Mouse (Mus musculus) limb, embryonic 13.5 days (tissue): ENCODE data around the gene Cbfa2t3. TPM values are rescaled to one million over a fixed set of nuclear protein-coding genes. Genes with fewer than 3 reads are reported as not detected.

Source experiments
- ATAC-seq: fragments of 200-750 bp; cut with Nextera tagmentation; 2 replicates; pipeline ENCODE4 v1.8.0; 2017; ENCODE audit warnings: low read depth, moderate number of reproducible peaks, moderate TSS enrichment; ENCODE audit not compliant: low FRiP score
- H3K27ac ChIP-seq: fragments of 300-500 bp; sonication (generic); 2 replicates; pipeline ENCODE4 v1.5.1; 2015; ENCODE audit warnings: inconsistent platforms, mild to moderate bottlenecking, moderate library complexity
- H3K27me3 ChIP-seq: fragments of 300-500 bp; sonication (generic); 2 replicates; pipeline ENCODE4 v1.6.1; 2015; ENCODE audit warnings: mild to moderate bottlenecking, inconsistent platforms
- H3K36me3 ChIP-seq: fragments of 300-500 bp; sonication (generic); 2 replicates; pipeline ENCODE4 v1.6.1; 2015; ENCODE audit warnings: inconsistent platforms, mild to moderate bottlenecking, moderate library complexity
- H3K4me1 ChIP-seq: fragments of 300-500 bp; sonication (generic); 2 replicates; pipeline ENCODE4 v1.6.1; 2015; ENCODE audit warnings: inconsistent platforms
- H3K4me2 ChIP-seq: fragments of 300-500 bp; sonication (generic); replicated peaks from 2 replicates; pipeline ENCODE4 v1.6.1; 2015; ENCODE audit warnings: inconsistent platforms, mild to moderate bottlenecking, moderate library complexity
- H3K4me3 ChIP-seq: fragments of 300-500 bp; sonication (generic); 2 replicates; pipeline ENCODE4 v1.5.1; 2015; ENCODE audit warnings: moderate library complexity, mild to moderate bottlenecking, inconsistent platforms
- H3K9ac ChIP-seq: fragments of 300-500 bp; sonication (generic); 2 replicates; pipeline ENCODE4 v1.6.1; 2015; ENCODE audit warnings: mild to moderate bottlenecking, inconsistent platforms
- H3K9me3 ChIP-seq: fragments of 300-500 bp; sonication (generic); 2 replicates; pipeline ENCODE4 v1.6.1; 2016; ENCODE audit warnings: inconsistent platforms
- WGBS: fragments of 180-500 bp; shearing (Covaris S2); methylation state at CpG from one replicate; pipeline ENCODE4 v1.1.7; 2015; 5-methylcytosine and 5-hydroxymethylcytosine counted together
- polyA plus RNA-seq: library from polyadenylated mRNA; unstranded; fragments of >200 nt; fragmentation: Nextera tagmentation; extraction: Ambion mirVana; gene quantifications from 2 replicates; pipeline ENCODE4 v1.2.1, GENCODE M21; 2015

The Cbfa2t3 gene
- polyA plus RNA-seq, 1 experiment from 2014 or later: 4.3 TPM

DNA sequence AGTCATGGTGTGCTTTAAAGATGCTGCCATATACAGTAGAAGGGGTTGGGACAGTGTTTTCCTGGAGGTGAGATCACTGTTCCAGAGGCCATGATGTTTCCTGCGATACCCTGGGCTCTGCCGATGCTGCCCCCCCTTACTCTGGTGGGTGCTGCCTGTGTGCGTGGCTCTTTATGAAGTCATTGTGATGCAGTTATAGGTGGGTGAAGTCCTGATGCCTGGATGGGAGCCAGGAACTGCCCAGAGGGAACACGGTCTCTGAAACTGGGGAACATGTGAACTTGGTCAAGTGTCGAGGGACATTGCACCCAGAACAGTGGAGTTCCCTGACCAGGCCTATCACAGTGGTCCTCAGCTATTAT is 14.2 kb upstream of the Cbfa2t3 start:
- Histone ChIP-seq H3K4me1 (peaks cover 14% of the 10 kb centered on the region; the same call in 1 of the 2 replicates), H3K36me3 (no peaks in the 10 kb centered on the region), H3K27ac (no peak overlapping the region), H3K4me3 (no peak overlapping the region), H3K9me3 (no peaks in the 10 kb centered on the region), H3K27me3 (peaks cover 9% of the 10 kb centered on the region; the same call in 1 of the 2 replicates), H3K9ac (no peak overlapping the region), H3K4me2 (no peak overlapping the region)
- WGBS: 93% methylated on average over 5 of the region's 5 CpGs
- ATAC-seq: no peak

DNA sequence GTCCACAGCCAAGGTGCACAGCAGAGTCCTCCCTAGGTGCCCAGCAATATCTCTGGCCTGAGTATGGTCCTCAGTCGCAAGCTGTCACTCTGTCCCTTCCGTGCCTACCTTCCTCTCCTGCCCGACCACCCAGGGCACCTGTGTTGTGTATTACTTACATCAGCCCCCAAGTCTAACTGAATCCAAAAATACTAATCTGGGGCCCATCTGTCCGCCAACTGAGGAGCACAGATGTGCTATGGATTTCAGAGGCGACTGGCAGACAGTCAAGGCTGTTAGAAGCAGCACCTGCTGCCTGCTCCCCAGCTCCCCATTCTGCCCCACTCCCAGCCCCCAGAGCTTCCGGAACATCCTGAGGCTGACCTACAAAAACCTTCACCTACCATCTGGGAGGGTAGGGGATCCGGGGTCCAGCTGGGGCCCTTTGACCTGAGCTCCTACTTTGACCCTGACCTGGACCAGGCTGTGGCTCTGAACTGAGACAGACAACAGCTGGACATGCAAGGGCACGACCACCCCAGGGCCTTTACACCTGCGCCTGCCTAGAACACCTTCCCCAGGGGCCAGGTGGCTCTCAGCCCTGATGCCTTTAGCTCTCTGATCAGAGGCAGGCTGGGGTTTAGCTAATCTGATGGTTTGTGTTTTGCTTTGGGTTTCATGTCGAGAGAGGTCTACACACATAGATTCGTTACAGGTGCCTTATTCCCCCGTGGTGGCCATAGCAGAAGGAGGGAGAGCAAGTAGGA is 13.7 kb upstream of the Cbfa2t3 start:
- Histone ChIP-seq H3K4me1 (peaks cover 14% of the 10 kb centered on the region; the same call in 1 of the 2 replicates), H3K27ac (no peak overlapping the region), H3K9ac (no peak overlapping the region), H3K4me3 (no peak overlapping the region), H3K4me2 (no peak overlapping the region), H3K9me3 (no peaks in the 10 kb centered on the region), H3K27me3 (peaks cover 11% of the 10 kb centered on the region; the same call in 1 of the 2 replicates), H3K36me3 (no peaks in the 10 kb centered on the region)
- 72% methylated on average over 12 of the region's 12 CpGs for WGBS
- no peak for ATAC-seq

DNA sequence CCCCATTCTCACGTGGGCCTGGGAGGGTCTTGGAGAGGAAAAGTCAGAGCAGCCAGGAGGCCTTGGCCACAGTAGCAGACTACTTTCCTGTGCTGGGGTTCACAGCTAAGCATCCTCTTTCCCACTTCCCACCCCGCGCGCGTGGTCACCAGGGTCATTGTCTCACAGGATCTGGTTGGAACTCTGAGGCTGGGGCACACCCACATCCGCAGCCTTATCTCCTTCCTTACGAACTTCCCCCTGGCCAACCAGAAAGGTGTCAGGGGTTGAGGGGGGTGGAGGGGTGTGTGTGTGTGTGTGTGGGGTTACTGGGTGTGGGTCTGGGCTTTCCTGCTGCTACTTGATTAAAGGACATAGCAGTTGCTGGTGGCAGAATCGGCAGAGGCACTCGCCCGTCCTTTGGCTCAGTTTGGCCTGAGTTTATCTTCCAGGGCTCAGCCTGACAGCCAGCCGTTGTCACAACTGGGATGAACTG is 13.0 kb upstream of the Cbfa2t3 start:
- Histone ChIP-seq H3K4me2 (no peak overlapping the region), H3K4me1 (peaks cover 14% of the 10 kb centered on the region; the same call in 1 of the 2 replicates), H3K9ac (no peak overlapping the region), H3K36me3 (no peaks in the 10 kb centered on the region), H3K4me3 (no peak overlapping the region), H3K27me3 (peaks cover 13% of the 10 kb centered on the region), H3K9me3 (no peaks in the 10 kb centered on the region), H3K27ac (no peak overlapping the region)
- ATAC-seq: no peak
- WGBS: 74% methylated on average over 11 of the region's 11 CpGs

DNA sequence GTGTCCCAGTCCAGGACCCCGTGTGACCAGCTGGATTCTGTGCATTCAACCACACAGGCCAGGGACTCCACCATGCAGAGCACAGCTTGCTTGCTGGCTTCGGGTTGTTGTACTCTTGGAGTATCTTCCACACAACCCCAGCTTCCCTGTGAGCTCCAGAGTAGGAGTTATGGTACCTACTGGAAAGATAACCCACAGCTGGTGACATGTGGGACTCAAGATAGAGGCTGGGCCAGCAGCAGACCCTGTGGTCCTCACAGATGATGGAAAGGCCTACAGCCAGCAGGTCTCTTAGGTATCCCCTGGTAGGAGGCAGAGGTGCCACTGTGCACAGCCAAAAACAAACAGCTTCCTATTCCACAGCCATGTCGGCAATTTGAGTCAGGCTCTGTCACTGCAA is 12.6 kb upstream of the Cbfa2t3 start:
- H3K9me3 ChIP-seq: no peaks in the 10 kb centered on the region

DNA sequence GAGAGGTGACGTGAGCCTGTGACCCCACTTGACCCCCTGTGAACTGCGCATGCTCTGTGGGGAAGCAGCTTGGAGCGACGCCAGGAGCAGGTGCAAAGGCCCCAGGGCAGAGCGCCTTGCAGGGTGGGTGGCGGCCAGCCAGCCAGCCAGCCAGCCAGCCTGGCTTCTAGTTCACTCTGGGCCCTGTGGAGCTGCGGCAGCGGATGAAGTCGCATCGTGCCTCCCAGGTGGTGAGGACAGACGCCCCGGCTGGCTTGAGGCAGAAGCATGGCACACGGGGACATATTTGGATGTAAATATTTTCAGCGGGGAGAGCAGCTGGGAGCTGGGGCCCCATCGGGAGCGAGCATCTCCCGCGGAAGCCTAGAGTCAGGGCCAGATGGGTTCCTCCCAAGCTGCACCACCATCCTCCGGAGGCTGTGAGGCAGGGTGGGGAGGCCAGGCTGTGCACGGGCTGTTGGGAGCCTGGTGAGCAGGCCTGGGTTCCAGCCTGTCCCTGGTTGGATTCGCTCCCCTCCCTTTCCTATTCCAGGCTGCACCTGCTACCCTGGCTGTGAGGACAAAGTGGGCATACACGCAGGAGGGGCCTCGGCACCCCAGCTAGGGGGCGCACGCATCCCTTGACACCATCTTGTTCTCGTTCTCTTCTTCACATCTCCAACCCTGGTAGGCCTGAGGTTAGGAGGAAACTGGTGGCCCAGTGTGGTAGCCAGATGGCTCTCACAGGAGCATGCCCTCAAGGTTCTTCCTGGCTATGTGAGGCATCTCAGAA is 10.6 kb upstream of the Cbfa2t3 start:
- ATAC-seq: no peak
- no peak overlapping the region for H3K27ac ChIP-seq
- no peak overlapping the region for H3K4me3 ChIP-seq
- no peaks in the 10 kb centered on the region for H3K9me3 ChIP-seq
- WGBS: 39% methylated on average over 26 of the region's 26 CpGs
- H3K27me3 ChIP-seq: peaks cover 16% of the 10 kb centered on the region
- no peak overlapping the region for H3K4me2 ChIP-seq
- H3K9ac ChIP-seq: no peak overlapping the region
- no peaks in the 10 kb centered on the region for H3K36me3 ChIP-seq
- peaks cover 14% of the 10 kb centered on the region; the same call in 1 of the 2 replicates for H3K4me1 ChIP-seq

More for the DNA sequence above, 12.6 kb upstream of the Cbfa2t3 start:
- no peak overlapping the region for H3K9ac ChIP-seq
- peaks cover 14% of the 10 kb centered on the region; the same call in 1 of the 2 replicates for H3K4me1 ChIP-seq
- H3K4me2 ChIP-seq: no peak overlapping the region
- no peak overlapping the region for H3K27ac ChIP-seq
- no peak overlapping the region for H3K4me3 ChIP-seq
- ATAC-seq: no peak
- no peaks in the 10 kb centered on the region for H3K36me3 ChIP-seq
- 76% methylated on average over 3 of the region's 3 CpGs for WGBS
- peaks cover 16% of the 10 kb centered on the region for H3K27me3 ChIP-seq

DNA sequence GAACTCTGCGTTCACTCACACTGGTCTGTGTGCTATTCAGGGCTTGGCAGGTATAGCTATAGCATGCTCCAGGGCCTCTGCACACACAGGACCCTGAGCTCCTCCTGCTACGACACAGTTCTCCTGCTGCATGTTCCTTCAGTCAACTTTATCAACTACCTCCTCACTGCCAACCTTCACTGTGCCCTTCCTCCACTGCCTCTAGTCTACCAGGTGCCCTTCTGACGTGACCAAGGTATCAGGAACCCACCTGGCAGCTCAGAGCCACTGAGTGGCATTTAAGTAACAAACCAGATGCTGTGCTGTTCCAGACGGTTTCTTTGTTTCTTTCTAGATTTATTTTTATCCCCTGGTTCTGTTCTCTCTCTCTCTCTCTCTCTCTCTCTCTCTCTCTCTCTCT is 8.3 kb upstream of the Cbfa2t3 start:
- Histone ChIP-seq H3K36me3 (no peaks in the 10 kb centered on the region), H3K9ac (no peak overlapping the region), H3K27ac (no peak overlapping the region), H3K4me3 (no peak overlapping the region), H3K9me3 (no peaks in the 10 kb centered on the region), H3K27me3 (peaks cover 16% of the 10 kb centered on the region), H3K4me2 (no peak overlapping the region), H3K4me1 (peaks cover 16% of the 10 kb centered on the region; the same call in 1 of the 2 replicates)
- no peak for ATAC-seq
- WGBS: 52% methylated on average over 4 of the region's 4 CpGs

DNA sequence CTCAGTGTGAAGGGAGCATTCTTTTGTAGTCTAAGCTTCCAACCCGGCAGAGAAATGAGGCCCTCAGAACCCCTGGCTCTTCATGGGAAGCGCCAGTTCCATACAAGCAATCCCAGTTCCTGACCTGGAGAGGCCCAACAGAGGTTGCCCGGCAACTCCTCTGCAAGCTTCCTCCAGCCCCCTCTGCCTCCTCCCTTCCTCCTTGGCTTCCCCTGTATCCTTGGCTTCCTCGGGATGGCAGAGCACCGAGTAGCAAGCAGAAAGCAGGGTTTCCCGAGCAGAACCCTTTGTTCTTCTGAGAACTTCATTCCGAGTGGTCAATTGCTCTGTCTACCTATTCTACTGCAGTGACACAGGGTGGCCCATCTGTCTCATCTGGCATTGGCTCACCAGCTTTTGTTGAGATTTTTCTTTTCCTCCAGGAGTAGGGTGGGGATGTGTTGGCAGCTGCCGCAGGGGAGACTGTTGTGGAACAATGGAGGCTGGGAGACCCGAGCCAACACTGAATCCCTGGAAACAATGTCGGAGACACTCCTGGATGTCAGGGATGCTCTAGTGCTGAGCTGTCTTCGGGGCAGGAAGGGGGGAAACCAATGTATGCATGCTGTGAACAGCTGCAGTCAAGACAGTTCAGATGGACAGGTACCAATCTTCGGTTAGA is 7.1 kb upstream of the Cbfa2t3 start:
- Histone ChIP-seq H3K4me1 (peaks cover 25% of the 10 kb centered on the region), H3K4me2 (no peak overlapping the region), H3K27ac (no peak overlapping the region), H3K27me3 (peaks cover 16% of the 10 kb centered on the region), H3K4me3 (no peak overlapping the region), H3K9ac (no peak overlapping the region), H3K36me3 (no peaks in the 10 kb centered on the region), H3K9me3 (no peaks in the 10 kb centered on the region)
- whole genome bisulfite sequencing: 60% methylated on average over 12 of the region's 12 CpGs
- ATAC-seq: no peak

DNA sequence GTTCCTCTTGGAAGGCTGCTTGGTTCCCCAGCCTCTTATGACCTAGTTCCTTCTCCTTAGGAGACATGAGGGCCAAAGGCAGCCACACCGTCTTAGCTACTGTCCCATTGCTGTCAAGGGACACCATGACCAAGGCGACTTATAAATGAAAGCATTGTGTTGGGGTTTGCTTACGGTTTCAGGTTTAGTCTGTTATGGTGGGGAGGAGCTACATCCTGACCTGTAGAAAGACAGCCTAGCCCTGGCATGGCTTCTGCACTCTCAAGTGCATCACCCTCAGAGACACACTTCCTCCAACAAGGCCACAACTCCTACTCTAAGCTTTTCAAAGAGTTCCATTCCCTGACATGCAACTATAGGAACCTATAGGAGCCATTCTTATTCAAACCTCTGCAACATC is 5.7 kb upstream of the Cbfa2t3 start:
- no peak for ATAC-seq
- Histone ChIP-seq H3K9ac (no peak overlapping the region), H3K4me3 (no peak overlapping the region), H3K27me3 (peaks cover 16% of the 10 kb centered on the region), H3K4me1 (peaks cover 26% of the 10 kb centered on the region), H3K36me3 (no peaks in the 10 kb centered on the region), H3K27ac (no peak overlapping the region), H3K4me2 (no peak overlapping the region), H3K9me3 (no peaks in the 10 kb centered on the region)
- WGBS: 79% methylated on average over 3 of the region's 3 CpGs

DNA sequence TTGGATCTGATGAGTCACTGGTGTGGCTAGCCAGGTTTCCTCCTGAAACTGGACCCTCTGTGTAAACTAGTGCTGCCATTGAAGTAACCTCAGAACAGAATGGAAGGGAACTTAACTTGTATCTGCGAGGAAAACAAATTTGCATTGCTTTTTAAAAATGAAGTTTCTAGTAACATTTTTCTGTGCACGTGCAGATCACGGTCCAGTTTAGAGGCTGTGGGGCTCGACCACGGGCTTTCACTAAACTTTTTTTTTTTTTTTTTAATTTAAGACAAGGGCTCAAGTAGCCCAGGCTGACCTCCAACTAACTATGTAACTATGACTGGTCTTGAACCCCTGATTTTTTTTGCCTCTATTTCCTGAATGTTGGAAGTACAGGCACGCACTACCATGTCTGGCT is 4.0 kb upstream of the Cbfa2t3 start:
- WGBS: 80% methylated on average over 6 of the region's 6 CpGs
- no peak overlapping the region for H3K4me3 ChIP-seq
- peaks cover 6% of the 10 kb centered on the region for H3K27me3 ChIP-seq
- H3K27ac ChIP-seq: no peak overlapping the region
- H3K4me1 ChIP-seq: peaks cover 21% of the 10 kb centered on the region
- H3K36me3 ChIP-seq: no peaks in the 10 kb centered on the region
- H3K4me2 ChIP-seq: no peak overlapping the region
- ATAC-seq: no peak
- no peaks in the 10 kb centered on the region for H3K9me3 ChIP-seq
- H3K9ac ChIP-seq: no peak overlapping the region

DNA sequence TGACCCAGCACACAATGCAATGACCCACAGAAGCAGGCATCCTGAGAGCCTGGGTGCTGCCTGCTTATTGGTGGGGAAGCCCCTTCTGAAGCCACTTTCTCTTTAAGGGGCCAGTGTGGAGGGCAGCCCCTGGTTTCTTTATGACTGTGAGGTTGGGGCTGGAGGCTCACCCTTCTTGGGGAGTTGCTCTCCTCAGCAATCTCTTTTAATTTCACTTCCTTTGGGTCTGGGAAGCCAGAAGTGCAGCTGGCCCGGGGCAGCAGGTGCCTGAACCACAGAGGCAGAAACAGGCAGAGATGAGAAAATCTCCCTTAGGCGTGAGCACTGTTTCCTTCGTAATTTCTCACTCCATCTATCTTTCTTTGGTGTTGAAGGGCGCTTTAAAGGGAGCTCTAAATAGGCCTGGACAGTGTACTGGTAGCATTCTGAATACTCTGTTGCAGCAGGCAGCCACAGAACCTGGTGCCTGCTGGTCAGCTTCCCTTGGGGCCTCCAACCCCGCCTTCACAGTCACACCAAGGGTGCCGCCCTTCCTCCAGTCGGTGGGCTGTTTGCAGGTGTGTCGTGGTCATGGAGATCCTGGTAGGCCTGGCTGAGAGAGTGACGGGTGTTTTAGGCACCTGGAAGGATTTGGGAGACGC is 3.5 kb upstream of the Cbfa2t3 start:
- Histone ChIP-seq H3K4me3 (no peak overlapping the region), H3K9ac (no peak overlapping the region), H3K9me3 (no peaks in the 10 kb centered on the region), H3K4me1 (peaks cover 21% of the 10 kb centered on the region), H3K27ac (no peak overlapping the region), H3K4me2 (no peak overlapping the region), H3K27me3 (peaks cover 5% of the 10 kb centered on the region), H3K36me3 (no peaks in the 10 kb centered on the region)
- ATAC-seq: no peak
- 34% methylated on average over 10 of the region's 10 CpGs for WGBS

DNA sequence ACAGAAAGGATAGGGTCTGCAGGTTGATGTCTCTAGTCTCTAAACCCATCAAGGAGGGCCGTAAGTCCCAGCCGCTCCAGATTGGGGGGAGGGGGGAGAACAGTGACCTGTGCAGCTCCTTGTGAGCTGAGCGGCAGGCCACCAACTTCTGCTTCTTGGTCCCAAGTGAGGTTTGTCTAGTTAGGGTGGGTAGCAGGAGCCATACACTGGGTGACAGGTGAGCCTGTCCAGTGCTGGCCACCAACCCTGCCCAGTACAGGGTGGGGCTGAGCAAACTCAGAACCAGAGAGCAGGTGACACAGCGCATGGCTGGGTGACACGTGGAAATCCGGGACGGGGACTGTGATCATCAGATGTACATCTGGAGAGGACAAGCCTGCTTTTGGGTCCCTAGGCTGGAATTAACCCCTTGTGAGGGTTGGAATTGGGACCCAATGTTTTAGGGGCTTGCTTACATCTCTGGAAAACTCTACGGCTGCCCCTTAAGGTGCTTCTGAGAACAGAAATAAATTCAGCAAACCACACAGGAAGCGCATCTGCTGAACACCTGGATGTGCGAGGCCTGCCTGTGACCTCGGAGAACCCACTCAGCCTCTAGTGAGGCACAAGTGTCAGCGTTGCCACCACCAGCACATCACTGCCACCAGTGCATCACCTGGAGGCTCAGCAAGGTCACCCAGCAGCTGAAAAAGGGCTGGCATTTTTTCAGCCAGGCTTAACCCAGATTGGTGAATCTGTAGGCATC is 2.7 kb upstream of the Cbfa2t3 start:
- Histone ChIP-seq H3K36me3 (no peaks in the 10 kb centered on the region), H3K4me1 (peaks cover 21% of the 10 kb centered on the region), H3K9me3 (no peaks in the 10 kb centered on the region), H3K9ac (no peak overlapping the region), H3K27ac (no peak overlapping the region), H3K4me2 (no peak overlapping the region), H3K27me3 (no peaks in the 10 kb centered on the region; the same call in 1 of the 2 replicates), H3K4me3 (no peak overlapping the region)
- no peak for ATAC-seq
- 70% methylated on average over 12 of the region's 12 CpGs for WGBS
